Mouse (Mus musculus): ENCODE results near the gene Hc. TPM values are rescaled to one million over a fixed set of nuclear protein-coding genes. Genes with fewer than 3 reads are reported as not detected.
A peak's percentile ranks its signal among the peaks of the same experiment; 100 is the strongest.

Hc gene
- polyA plus RNA-seq, 1 experiment: not detected

GRCm38 (mm10) chr2:35060897-35061296, 341 bp downstream of the Hc start:
- Histone ChIP-seq H3K27ac (ENCODE audit: insufficient read depth, low read length) (no peak overlapping the region), H3K4me3 (ENCODE audit: insufficient read depth, low read length) (no peak overlapping the region), H3K4me1 (ENCODE audit: control insufficient read depth, insufficient read depth, low read length) (no peaks in the 10 kb centered on the region)
- TF ChIP-seq POLR2A (IDR thresholded peaks at IDR 0.05; ENCODE audit: low read depth, low read length) (no peak), CTCF (IDR thresholded peaks at IDR 0.05; ENCODE audit: borderline replicate concordance, insufficient read depth, low read length) (no peak)

- no peaks in the 10 kb centered on the region for H3K4me1 ChIP-seq (ENCODE audit: control insufficient read depth, insufficient read depth, low read length)
- H3K27ac ChIP-seq (ENCODE audit: insufficient read depth, low read length): no peak overlapping the region
- no peak overlapping the region for H3K4me3 ChIP-seq (ENCODE audit: insufficient read depth, low read length)
- TF ChIP-seq CTCF (IDR thresholded peaks at IDR 0.05; ENCODE audit: borderline replicate concordance, insufficient read depth, low read length): no peak
- no peak for TF ChIP-seq POLR2A (IDR thresholded peaks at IDR 0.05; ENCODE audit: low read depth, low read length)
Measured at GRCm38 (mm10) chr2:35060256-35060655, 982 bp downstream of the Hc start.

DNA sequence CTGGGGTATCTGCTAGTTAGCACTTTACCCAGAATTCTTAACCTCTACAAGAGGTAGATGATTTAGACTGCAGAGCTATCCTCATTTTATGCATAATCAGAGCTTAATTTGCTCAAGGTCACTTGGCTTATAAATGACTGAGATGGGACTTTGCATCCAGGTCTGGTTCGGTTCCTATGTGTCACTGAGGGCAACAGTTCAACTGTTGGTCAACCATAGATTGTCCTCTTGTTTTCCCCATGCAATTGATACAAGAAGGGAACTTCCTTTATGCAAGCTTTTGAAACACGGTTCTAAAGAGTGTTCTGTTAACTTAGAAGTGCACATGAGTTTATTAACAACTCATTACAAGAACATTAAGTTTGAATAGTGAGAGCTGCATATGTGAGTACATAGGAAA, 2.9 kb downstream of the Hc start:
- no peak overlapping the region for H3K27ac ChIP-seq (ENCODE audit: insufficient read depth, low read length)
- H3K4me1 ChIP-seq (ENCODE audit: control insufficient read depth, insufficient read depth, low read length): no peaks in the 10 kb centered on the region
- no peak overlapping the region for H3K4me3 ChIP-seq (ENCODE audit: insufficient read depth, low read length)
- no peak for TF ChIP-seq POLR2A (IDR thresholded peaks at IDR 0.05; ENCODE audit: low read depth, low read length)
- no peak for TF ChIP-seq CTCF (IDR thresholded peaks at IDR 0.05; ENCODE audit: borderline replicate concordance, insufficient read depth, low read length)

- Histone ChIP-seq H3K4me1 (ENCODE audit: control insufficient read depth, insufficient read depth, low read length) (no peaks in the 10 kb centered on the region), H3K27ac (ENCODE audit: insufficient read depth, low read length) (no peak overlapping the region), H3K4me3 (ENCODE audit: insufficient read depth, low read length) (no peak overlapping the region)
- TF ChIP-seq POLR2A (IDR thresholded peaks at IDR 0.05; ENCODE audit: low read depth, low read length) (no peak), CTCF (IDR thresholded peaks at IDR 0.05; ENCODE audit: borderline replicate concordance, insufficient read depth, low read length) (no peak)
Measured at GRCm38 (mm10) chr2:35057243-35057642, 4.0 kb downstream of the Hc start.

DNA sequence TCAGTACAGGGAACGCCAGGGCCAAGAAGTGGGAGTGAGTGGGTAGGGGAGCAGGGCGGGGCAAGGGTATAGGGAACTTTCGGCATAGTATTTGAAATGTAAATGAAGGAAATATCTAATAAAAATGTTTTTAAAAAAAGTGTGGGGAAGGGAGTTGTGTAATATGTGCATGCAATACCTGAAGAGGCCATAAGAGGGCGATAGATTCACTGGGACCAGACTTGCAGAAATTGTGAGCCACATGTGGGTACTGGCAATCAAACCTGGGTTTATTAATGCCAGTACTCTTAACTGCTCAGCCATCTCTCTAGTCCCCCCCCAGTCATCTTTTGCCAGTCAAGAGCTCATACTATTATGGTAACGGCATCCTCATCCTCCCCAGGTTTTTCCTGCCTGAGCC, 12.4 kb downstream of the Hc start:
- no peak overlapping the region for H3K27ac ChIP-seq (ENCODE audit: insufficient read depth, low read length)
- no peak overlapping the region for H3K4me3 ChIP-seq (ENCODE audit: insufficient read depth, low read length)
- no peaks in the 10 kb centered on the region for H3K4me1 ChIP-seq (ENCODE audit: control insufficient read depth, insufficient read depth, low read length)
- no peak for TF ChIP-seq POLR2A (IDR thresholded peaks at IDR 0.05; ENCODE audit: low read depth, low read length)
- TF ChIP-seq CTCF (IDR thresholded peaks at IDR 0.05; ENCODE audit: borderline replicate concordance, insufficient read depth, low read length): no peak

GRCm38 (mm10) chr2:35044956-35045355, 16.3 kb downstream of the Hc start:
- no peaks in the 10 kb centered on the region for H3K4me1 ChIP-seq (ENCODE audit: control insufficient read depth, insufficient read depth, low read length)
- no peak overlapping the region for H3K27ac ChIP-seq (ENCODE audit: insufficient read depth, low read length)
- no peak for TF ChIP-seq POLR2A (IDR thresholded peaks at IDR 0.05; ENCODE audit: low read depth, low read length)
- 0 out of 2 replicates have a peak, but pooled peaks have one; percentile 18 for TF ChIP-seq CTCF (IDR thresholded peaks at IDR 0.05; ENCODE audit: borderline replicate concordance, insufficient read depth, low read length)
- H3K4me3 ChIP-seq (ENCODE audit: insufficient read depth, low read length): no peak overlapping the region

DNA sequence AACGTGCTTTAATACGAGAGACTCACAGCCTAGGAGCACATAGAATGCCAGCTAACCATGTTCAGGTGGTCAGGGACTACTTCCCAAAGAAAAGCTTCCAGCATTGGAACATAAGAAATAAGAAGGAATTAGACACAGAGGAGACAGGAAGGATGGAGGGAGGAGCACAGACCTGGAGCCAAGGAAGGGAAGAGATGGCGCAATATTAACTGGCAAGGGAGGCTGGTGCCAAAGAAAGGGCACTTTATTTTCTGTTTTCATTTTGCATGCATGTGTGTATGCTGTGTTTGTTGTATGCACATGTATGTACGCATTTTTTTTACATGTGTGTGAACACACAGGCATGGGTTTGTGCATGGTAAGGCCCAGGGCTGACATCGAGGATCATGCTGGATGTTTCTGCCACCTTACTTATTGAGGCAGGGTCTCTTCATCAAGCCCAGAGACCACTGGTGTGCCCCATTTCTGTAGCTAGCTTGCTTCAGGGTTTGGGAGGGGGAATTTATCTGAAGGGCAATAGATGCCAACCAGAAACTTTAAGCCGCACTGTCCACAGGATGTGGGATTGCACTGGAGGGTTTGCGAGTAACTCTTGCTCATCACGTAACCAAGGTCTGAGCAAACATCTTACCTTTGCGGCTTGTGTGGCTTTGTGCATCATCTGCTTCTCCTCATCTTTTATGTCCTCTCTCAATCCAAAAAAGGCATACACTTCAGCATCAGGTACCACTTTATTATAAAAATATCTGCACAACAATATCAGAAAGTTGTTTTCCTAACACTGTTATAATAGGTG, 22.5 kb downstream of the Hc start:
- Histone ChIP-seq H3K27ac (ENCODE audit: insufficient read depth, low read length) (no peak overlapping the region), H3K4me3 (ENCODE audit: insufficient read depth, low read length) (no peak overlapping the region), H3K4me1 (ENCODE audit: control insufficient read depth, insufficient read depth, low read length) (no peaks in the 10 kb centered on the region)
- TF ChIP-seq CTCF (IDR thresholded peaks at IDR 0.05; ENCODE audit: borderline replicate concordance, insufficient read depth, low read length): no peak
- no peak for TF ChIP-seq POLR2A (IDR thresholded peaks at IDR 0.05; ENCODE audit: low read depth, low read length)

DNA sequence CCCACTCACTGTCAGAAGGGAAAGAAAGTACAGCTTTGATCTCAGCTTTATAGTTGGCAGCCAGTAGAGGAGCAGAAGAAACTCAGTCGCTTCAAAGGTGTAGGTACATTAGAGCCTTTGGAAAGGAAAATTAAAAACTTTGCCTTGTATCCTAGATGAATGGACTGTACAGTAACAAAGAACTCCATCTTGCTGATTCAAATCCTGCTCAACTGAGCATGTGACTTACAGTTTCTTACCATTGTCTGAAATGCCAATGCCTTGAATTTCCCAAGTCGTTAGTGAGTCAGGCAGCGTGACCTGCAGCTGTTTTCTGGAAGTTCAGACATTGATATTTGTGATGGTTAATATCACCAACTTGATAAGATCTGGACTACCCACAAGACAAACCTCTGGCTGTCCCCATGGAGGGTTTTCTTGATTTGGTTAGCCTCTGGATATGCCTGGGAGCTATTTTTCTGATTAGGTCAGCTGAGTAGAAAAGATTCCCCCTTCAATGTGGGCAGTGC, 36.5 kb downstream of the Hc start:
- Histone ChIP-seq H3K4me1 (ENCODE audit: control insufficient read depth, insufficient read depth, low read length) (peaks cover 2% of the 10 kb centered on the region; the same call in 1 of the 2 replicates), H3K4me3 (ENCODE audit: insufficient read depth, low read length) (no peak overlapping the region), H3K27ac (ENCODE audit: insufficient read depth, low read length) (no peak overlapping the region)
- no peak for TF ChIP-seq POLR2A (IDR thresholded peaks at IDR 0.05; ENCODE audit: low read depth, low read length)
- no peak for TF ChIP-seq CTCF (IDR thresholded peaks at IDR 0.05; ENCODE audit: borderline replicate concordance, insufficient read depth, low read length)

DNA sequence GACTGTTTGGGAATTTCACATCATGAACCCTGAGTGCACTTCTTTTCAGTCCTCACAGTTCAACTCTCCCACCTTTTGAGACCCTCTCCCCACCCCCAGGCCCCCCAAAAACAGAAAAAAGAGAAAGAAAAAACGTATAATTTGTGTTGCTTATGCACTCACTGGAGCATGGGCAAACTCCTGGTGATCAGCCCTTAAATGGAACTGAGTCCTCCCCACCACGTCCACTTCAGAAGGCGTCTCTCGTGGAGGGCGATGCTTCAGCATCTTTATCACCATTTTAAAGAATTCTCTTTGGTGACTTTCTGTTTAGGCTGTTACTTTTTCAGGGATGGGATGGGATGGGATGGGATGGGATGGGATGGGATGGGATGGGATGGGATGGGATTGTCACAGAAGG, 39.4 kb downstream of the Hc start:
- no peak overlapping the region for H3K27ac ChIP-seq (ENCODE audit: insufficient read depth, low read length)
- no peak overlapping the region for H3K4me3 ChIP-seq (ENCODE audit: insufficient read depth, low read length)
- H3K4me1 ChIP-seq (ENCODE audit: control insufficient read depth, insufficient read depth, low read length): peaks cover 2% of the 10 kb centered on the region; the same call in 1 of the 2 replicates
- no peak for TF ChIP-seq CTCF (IDR thresholded peaks at IDR 0.05; ENCODE audit: borderline replicate concordance, insufficient read depth, low read length)
- TF ChIP-seq POLR2A (IDR thresholded peaks at IDR 0.05; ENCODE audit: low read depth, low read length): no peak

DNA sequence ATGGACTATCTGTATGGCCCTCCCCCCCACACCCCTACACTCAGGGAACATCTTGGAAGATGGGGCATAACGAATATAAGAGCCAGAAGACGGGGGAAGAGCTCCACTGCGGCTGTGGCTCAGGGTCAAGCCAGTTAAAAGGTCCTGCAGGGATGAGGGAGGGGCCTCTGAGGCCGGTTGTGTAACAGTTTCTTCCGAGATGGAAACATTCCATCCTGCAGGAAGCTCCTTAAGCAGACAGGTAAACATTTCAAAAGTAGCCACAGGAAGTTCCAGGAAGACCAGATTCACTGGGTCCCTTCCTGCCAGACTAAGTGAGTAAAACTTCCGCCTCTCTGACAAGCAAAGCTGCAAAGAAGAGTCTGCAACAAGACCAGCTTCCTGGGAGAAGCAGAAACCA, 45.4 kb downstream of the Hc start:
- Histone ChIP-seq H3K4me3 (ENCODE audit: insufficient read depth, low read length) (no peak overlapping the region), H3K4me1 (ENCODE audit: control insufficient read depth, insufficient read depth, low read length) (no peaks in the 10 kb centered on the region), H3K27ac (ENCODE audit: insufficient read depth, low read length) (no peak overlapping the region)
- TF ChIP-seq CTCF (IDR thresholded peaks at IDR 0.05; ENCODE audit: borderline replicate concordance, insufficient read depth, low read length): no peak
- no peak for TF ChIP-seq POLR2A (IDR thresholded peaks at IDR 0.05; ENCODE audit: low read depth, low read length)

Data from embryonic fibroblast, embryonic 13.5 days (primary cell).